Mouse (Mus musculus) midbrain, embryonic 12.5 days (tissue): ENCODE data around the gene Art5. TPM values are rescaled to one million over a fixed set of nuclear protein-coding genes. Genes with fewer than 3 reads are reported as not detected.
"Not testable (repeated sequence)": the region's sequence is repeated elsewhere in the genome, so short reads cannot be mapped to it uniquely, and the experiment has no call there.

Experiments
- ATAC-seq: fragments of 200-750 bp; cut with Nextera tagmentation; 2 replicates; pipeline ENCODE4 v1.8.0; 2017; ENCODE audit warnings: low read depth, moderate TSS enrichment, moderate library complexity; ENCODE audit not compliant: low FRiP score
- H3K27ac ChIP-seq: fragments of 300-500 bp; sonication (generic); replicated peaks from 2 replicates; pipeline ENCODE4 v1.5.1; 2016; ENCODE audit warnings: mild to moderate bottlenecking
- H3K27me3 ChIP-seq: fragments of 300-500 bp; sonication (generic); 2 replicates; pipeline ENCODE4 v1.6.1; 2016; ENCODE audit warnings: mild to moderate bottlenecking
- H3K36me3 ChIP-seq: fragments of 300-500 bp; sonication (generic); 2 replicates; pipeline ENCODE4 v1.6.1; 2016
- H3K4me1 ChIP-seq: fragments of 300-500 bp; sonication (generic); 2 replicates; pipeline ENCODE4 v1.6.1; 2016
- H3K4me2 ChIP-seq: fragments of 300-500 bp; sonication (generic); replicated peaks from 2 replicates; pipeline ENCODE4 v1.6.1; 2016; ENCODE audit warnings: mild to moderate bottlenecking, moderate library complexity
- H3K4me3 ChIP-seq: fragments of 300-500 bp; sonication (generic); 2 replicates; pipeline ENCODE4 v1.5.1; 2016; ENCODE audit warnings: mild to moderate bottlenecking
- H3K9ac ChIP-seq: fragments of 300-500 bp; sonication (generic); replicated peaks from 2 replicates; pipeline ENCODE4 v1.6.1; 2016; ENCODE audit warnings: mild to moderate bottlenecking, moderate library complexity
- H3K9me3 ChIP-seq: fragments of 300-500 bp; sonication (generic); 2 replicates; pipeline ENCODE4 v1.6.1; 2016; ENCODE audit warnings: mild to moderate bottlenecking
- WGBS: fragments of 180-500 bp; shearing (Covaris S2); methylation state at CpG from one replicate; pipeline ENCODE4 v1.1.7; 2016; 5-methylcytosine and 5-hydroxymethylcytosine counted together
- polyA plus RNA-seq: library from polyadenylated mRNA; unstranded; fragments of >200 nt; fragmentation: Nextera tagmentation; extraction: Ambion mirVana; gene quantifications from 2 replicates; pipeline ENCODE4 v1.2.1, GENCODE M21; 2016

Gene Art5
- polyA plus RNA-seq, 1 experiment from 2014 or later: 1.2 TPM

DNA sequence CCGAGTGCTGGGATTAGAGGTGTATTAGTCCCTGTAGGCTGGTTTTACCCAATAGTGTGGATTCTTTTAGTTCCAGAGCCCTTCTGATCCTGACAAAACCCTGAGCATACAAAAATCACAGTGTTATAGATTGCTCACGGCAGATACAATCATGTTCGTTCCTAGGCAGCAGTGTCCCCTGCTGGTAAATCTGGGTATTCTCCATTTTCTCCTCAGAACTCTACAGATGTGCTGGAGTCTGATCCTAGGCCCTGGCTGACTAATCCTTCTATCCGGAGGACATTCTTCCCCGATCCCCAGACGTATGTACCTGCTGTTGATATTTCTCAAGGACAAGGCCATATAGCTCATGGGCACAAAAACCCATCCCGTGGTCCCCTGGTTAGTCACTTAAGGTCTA, 30.8 kb downstream of the Art5 start:
- Histone ChIP-seq H3K36me3 (peaks cover 83% of the 10 kb centered on the region), H3K4me1 (no peaks in the 10 kb centered on the region), H3K4me2 (no peak overlapping the region), H3K4me3 (no peak overlapping the region), H3K27ac (no peak overlapping the region), H3K27me3 (no peaks in the 10 kb centered on the region), H3K9ac (no peak overlapping the region), H3K9me3 (no peaks in the 10 kb centered on the region)
- no peak for ATAC-seq
- WGBS: 80% methylated on average over 7 of the region's 7 CpGs

DNA sequence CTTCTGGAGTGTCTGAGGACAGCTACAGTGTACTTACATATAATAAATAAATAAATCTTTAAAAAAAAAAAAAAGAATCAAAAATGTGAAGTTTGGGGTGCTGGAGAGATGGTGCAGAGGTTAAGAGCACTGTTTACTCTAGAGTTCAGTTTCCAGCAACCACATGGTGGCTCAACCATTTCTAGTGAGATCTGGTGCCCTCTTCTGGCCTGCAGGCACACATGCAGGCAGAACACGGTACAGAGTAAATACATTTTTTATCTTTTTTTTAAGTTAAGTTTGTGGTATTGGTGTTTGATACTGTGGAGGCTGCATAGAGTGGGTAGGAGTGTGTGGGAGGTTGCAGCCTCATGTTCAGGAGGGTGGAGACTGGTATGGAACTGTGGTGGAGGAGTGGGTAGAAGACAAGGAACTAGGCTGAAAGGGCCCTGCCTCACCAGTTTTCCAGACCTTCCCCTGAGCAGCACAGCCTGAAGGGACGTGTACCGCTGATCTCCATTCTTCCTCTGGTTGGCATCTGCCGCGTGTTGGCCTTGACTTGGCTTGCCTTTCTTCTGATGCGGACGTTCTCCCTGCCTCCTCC, 32.5 kb downstream of the Art5 start:
- WGBS: 79% methylated on average over 7 of the region's 7 CpGs

GRCm38 (mm10) chr7:102066363-102066762, 42.9 kb downstream of the Art5 start:
- peak overlapping the region; percentile 67; the same call in 1 of the 2 replicates for H3K9ac ChIP-seq
- H3K9me3 ChIP-seq: no peaks in the 10 kb centered on the region
- no peak overlapping the region for H3K27ac ChIP-seq
- H3K4me2 ChIP-seq: peak overlapping the region; percentile 72
- no peaks in the 10 kb centered on the region; the same call in 1 of the 2 replicates for H3K36me3 ChIP-seq
- no peaks in the 10 kb centered on the region for H3K27me3 ChIP-seq
- peaks cover 22% of the 10 kb centered on the region for H3K4me1 ChIP-seq
- no peak for ATAC-seq
- peak overlapping the region; percentile 66 for H3K4me3 ChIP-seq
- WGBS: 83% methylated on average over 6 of the region's 6 CpGs

More for the DNA sequence above, 32.5 kb downstream of the Art5 start:
- no peaks in the 10 kb centered on the region for H3K9me3 ChIP-seq
- H3K4me2 ChIP-seq: no peak overlapping the region
- H3K4me1 ChIP-seq: no peaks in the 10 kb centered on the region
- H3K27me3 ChIP-seq: no peaks in the 10 kb centered on the region
- H3K36me3 ChIP-seq: peaks cover 81% of the 10 kb centered on the region
- no peak overlapping the region for H3K4me3 ChIP-seq
- no peak for ATAC-seq
- no peak overlapping the region for H3K9ac ChIP-seq
- H3K27ac ChIP-seq: no peak overlapping the region

DNA sequence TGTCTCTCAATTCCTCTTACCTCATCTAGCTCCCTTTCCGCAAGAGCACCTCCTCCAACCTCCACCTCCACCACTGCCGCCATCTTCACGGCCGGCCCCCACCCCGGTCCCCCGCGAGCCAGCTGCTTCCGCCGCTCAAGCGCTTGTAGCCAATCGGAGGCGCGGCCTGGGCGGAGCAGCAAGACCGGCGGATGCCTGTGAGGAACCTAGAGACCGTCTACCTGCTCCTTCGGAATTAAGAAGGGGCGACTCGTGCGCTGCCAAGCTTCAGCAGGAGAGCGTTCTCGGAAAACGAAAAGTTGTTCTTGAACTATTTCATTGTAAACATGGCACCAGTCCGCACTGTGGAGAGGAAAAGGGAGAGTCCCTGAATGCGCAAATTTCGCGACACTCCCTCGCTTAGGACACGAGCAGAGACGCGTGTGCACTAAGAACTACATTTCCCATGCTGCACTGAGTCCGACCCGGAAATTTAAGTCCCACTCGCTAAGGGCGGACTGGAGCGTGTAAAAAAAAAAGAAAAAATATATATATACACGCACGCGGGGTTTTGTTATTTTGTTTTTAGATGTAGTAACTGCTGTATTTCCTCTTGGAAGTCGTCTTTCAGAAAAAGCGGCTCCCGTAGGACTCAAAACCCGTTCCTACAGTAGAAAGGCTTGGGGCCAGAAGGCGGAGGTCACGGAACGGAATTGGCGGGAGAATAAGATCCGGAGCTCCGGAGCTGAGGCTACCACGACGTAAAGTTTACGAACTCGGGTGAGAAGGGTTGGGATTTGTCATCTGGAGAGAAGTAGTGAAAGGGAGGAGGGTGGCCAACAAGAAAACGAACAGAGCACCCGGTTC, 44.0 kb downstream of the Art5 start, which contains the start of the genes Rnf121, Xndc1 and Xntrpc:
Gene Rnf121 (minus strand): TSS at position 424 of the 846 bp plus-strand sequence.
Gene Xndc1 (plus strand): TSS at position 466 of the 846 bp plus-strand sequence.
Gene Xntrpc (plus strand): TSS at position 668 of the 846 bp plus-strand sequence.
- peaks cover 22% of the 10 kb centered on the region for H3K4me1 ChIP-seq
- WGBS: under 1% methylated on average over 56 of the region's 56 CpGs
- H3K27ac ChIP-seq: peak within 1 kb of the TSS; percentile 77
- peak within 1 kb of the TSS; percentile 67 for H3K9ac ChIP-seq
- peak within 1 kb of the TSS; percentile 72 for H3K4me2 ChIP-seq
- H3K27me3 ChIP-seq: no peaks in the 10 kb centered on the region
- peak within 1 kb of the TSS; percentile 66 for H3K4me3 ChIP-seq
- H3K36me3 ChIP-seq: no peaks in the 10 kb centered on the region
- ATAC-seq: peak; percentile 99
- no peaks in the 10 kb centered on the region for H3K9me3 ChIP-seq

GRCm38 (mm10) chr7:102064655-102065045, 44.6 kb downstream of the Art5 start:
- H3K36me3 ChIP-seq: no peaks in the 10 kb centered on the region
- peak overlapping the region; percentile 66 for H3K4me3 ChIP-seq
- 0% methylated on average over 9 of the region's 9 CpGs for WGBS
- H3K9me3 ChIP-seq: no peaks in the 10 kb centered on the region
- peaks cover 22% of the 10 kb centered on the region for H3K4me1 ChIP-seq
- peak overlapping the region; percentile 72 for H3K4me2 ChIP-seq
- peak; percentile 39 for ATAC-seq
- H3K27me3 ChIP-seq: no peaks in the 10 kb centered on the region
- peak overlapping the region; percentile 77 for H3K27ac ChIP-seq
- H3K9ac ChIP-seq: peak overlapping the region; percentile 67

- Histone ChIP-seq H3K9ac (peak overlapping the region; percentile 67), H3K36me3 (peaks cover 5% of the 10 kb centered on the region), H3K27ac (no peak overlapping the region), H3K4me3 (peak overlapping the region; percentile 66), H3K4me2 (peak overlapping the region; percentile 72), H3K27me3 (no peaks in the 10 kb centered on the region), H3K9me3 (no peaks in the 10 kb centered on the region), H3K4me1 (peaks cover 22% of the 10 kb centered on the region)
- 93% methylated on average over 9 of the region's 9 CpGs for WGBS
- no peak for ATAC-seq
Measured at GRCm38 (mm10) chr7:102063891-102064290, 45.4 kb downstream of the Art5 start.

- Histone ChIP-seq H3K4me3 (no peak overlapping the region), H3K9ac (no peak overlapping the region), H3K36me3 (peaks cover 13% of the 10 kb centered on the region), H3K4me1 (peaks cover 22% of the 10 kb centered on the region), H3K27me3 (no peaks in the 10 kb centered on the region), H3K9me3 (no peaks in the 10 kb centered on the region), H3K27ac (no peak overlapping the region), H3K4me2 (no peak overlapping the region)
- ATAC-seq: no peak
- WGBS: 98% methylated on average over 1 of the region's 1 CpGs
Measured at GRCm38 (mm10) chr7:102062203-102062602, 47.1 kb downstream of the Art5 start.

GRCm38 (mm10) chr7:102061353-102061752, 47.9 kb downstream of the Art5 start:
- H3K27ac ChIP-seq: no peak overlapping the region
- peaks cover 18% of the 10 kb centered on the region for H3K4me1 ChIP-seq
- H3K4me3 ChIP-seq: no peak overlapping the region
- H3K27me3 ChIP-seq: no peaks in the 10 kb centered on the region
- H3K4me2 ChIP-seq: no peak overlapping the region
- WGBS: 93% methylated on average over 3 of the region's 3 CpGs
- no peak overlapping the region for H3K9ac ChIP-seq
- no peaks in the 10 kb centered on the region for H3K9me3 ChIP-seq
- ATAC-seq: no peak
- peaks cover 15% of the 10 kb centered on the region for H3K36me3 ChIP-seq

DNA sequence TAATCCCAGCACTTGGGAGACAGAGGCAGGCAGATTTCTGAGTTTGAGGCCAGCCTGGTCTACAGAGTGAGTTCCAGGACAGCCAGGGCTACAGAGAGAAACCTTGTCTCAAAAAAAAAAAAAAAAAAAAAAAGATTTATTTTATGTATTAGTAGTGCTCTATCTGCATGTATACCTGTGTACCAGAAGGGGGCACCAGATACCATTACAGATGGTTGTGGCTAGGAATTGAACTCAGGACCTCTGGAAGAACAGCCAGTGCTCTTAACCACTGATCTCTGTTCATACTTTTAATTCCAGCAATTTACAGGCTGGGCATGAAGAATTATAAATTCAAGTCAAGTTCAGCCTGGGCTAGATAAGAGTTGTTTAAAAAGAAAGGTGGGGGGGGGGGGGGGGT, 60.8 kb downstream of the Art5 start:
- not testable (repeated sequence) for H3K9me3 ChIP-seq, H3K4me3 ChIP-seq, H3K9ac ChIP-seq, ATAC-seq, H3K27ac ChIP-seq, H3K4me1 ChIP-seq, H3K4me2 ChIP-seq, H3K27me3 ChIP-seq
- peaks cover 11% of the 10 kb centered on the region; the same call in 1 of the 2 replicates for H3K36me3 ChIP-seq

Other genes starting within 250 kb of the Art5 start
- 79.8 and 89.7 TPM in 2 replicates for gene Anapc15, start 245.8 kb downstream of the Art5 start, polyA plus RNA-seq
- 6.8 and 11.9 TPM in 2 replicates for gene Folr1, start 238.7 kb downstream of the Art5 start, polyA plus RNA-seq
- gene Lamtor1, start 203.6 kb downstream of the Art5 start, polyA plus RNA-seq: 125 and 131 TPM in 2 replicates
- 0.38 and 0.64 TPM in 2 replicates for gene Tomt, start 203.1 kb downstream of the Art5 start, polyA plus RNA-seq
- 6.5 and 9.8 TPM in 2 replicates for gene Lrrc51, start 175.6 kb downstream of the Art5 start, polyA plus RNA-seq
- 104 and 111 TPM in 2 replicates for gene Numa1, start 175.4 kb downstream of the Art5 start, polyA plus RNA-seq
- gene Il18bp, start 90.8 kb downstream of the Art5 start, polyA plus RNA-seq: 4.8 TPM in 2 replicates
- gene Rnf121, start 44.0 kb downstream of the Art5 start, polyA plus RNA-seq: 28.9 and 29.0 TPM in 2 replicates
- gene Xndc1, start 44.0 kb downstream of the Art5 start, polyA plus RNA-seq: 43.0 and 43.3 TPM in 2 replicates
- gene Xntrpc, start 43.8 kb downstream of the Art5 start, polyA plus RNA-seq: 1.3 and 2.2 TPM in 2 replicates
- gene Trpc2, start 26.4 kb downstream of the Art5 start, polyA plus RNA-seq: 0.86 TPM in 1 of 2 replicates, not detected in the other
- 0.42 and 0.46 TPM in 2 replicates for gene Art1, start 7.7 kb downstream of the Art5 start, polyA plus RNA-seq
- gene Chrna10, start 7.3 kb upstream of the Art5 start, polyA plus RNA-seq: not detected in 2 replicates
- gene Nup98, start 100.7 kb upstream of the Art5 start, polyA plus RNA-seq: 43.3 and 45.8 TPM in 2 replicates
- gene Pgap2, start 100.7 kb upstream of the Art5 start, polyA plus RNA-seq: 49.9 and 50.1 TPM in 2 replicates
- 21.6 and 27.0 TPM in 2 replicates for gene Rhog, start 146.6 kb upstream of the Art5 start, polyA plus RNA-seq
- 14.7 and 16.2 TPM in 2 replicates for gene Stim1, start 158.3 kb upstream of the Art5 start, polyA plus RNA-seq